Mouse (Mus musculus): Measurements from ENCODE around the gene Car10. TPM values are rescaled to one million over a fixed set of nuclear protein-coding genes. Genes with fewer than 3 reads are reported as not detected.

Gene Car10
- 41.7 and 47.7 TPM in 2 replicates for polyA plus RNA-seq (2015; fragmentation: Nextera tagmentation; extraction: Ambion mirVana)

- Histone ChIP-seq H3K27ac (peak within 1 kb of the TSS; percentile 84), H3K27me3 (replicated peaks) (peaks cover 3% of the 10 kb centered on the region; the same call in 1 of the 2 replicates), H3K9me3 (no peaks in the 10 kb centered on the region), H3K4me3 (peak within 1 kb of the TSS; percentile 79), H3K36me3 (replicated peaks) (no peaks in the 10 kb centered on the region), H3K9ac (peak within 1 kb of the TSS; percentile 54), H3K4me2 (peak within 1 kb of the TSS; percentile 92), H3K4me1 (peaks cover 29% of the 10 kb centered on the region)
- WGBS: under 1% methylated on average over 47 of the region's 48 CpGs
- peak; percentile 72 for ATAC-seq (replicated peaks)
Measured at GRCm38 (mm10) chr11:93097941-93098828, at the start of gene Car10. TSS of gene Car10 (plus strand) at chr11:93098028.

DNA sequence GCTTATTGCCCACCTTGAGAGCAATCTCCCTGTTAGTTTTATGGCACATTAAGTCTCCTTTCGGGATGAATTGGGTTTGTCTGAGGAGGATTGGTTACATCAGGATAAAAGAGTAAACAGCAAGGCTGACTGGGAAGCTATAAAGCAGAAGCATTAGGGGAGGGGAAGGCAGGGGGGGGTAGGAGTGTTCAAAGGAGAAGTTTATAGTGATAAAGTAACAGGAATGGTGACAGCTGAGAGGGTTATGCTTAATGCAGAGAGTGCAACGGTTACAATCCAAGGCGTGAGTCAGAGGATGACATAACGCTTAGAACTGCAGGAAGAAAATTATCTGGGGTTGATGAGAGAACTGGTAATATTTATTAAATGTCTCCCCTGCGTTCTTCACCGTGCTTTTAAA lies 32.8 kb upstream of the Car10 start:
- Histone ChIP-seq H3K9ac (no peak overlapping the region), H3K9me3 (no peaks in the 10 kb centered on the region), H3K4me2 (no peak overlapping the region), H3K36me3 (replicated peaks) (no peaks in the 10 kb centered on the region), H3K4me1 (no peaks in the 10 kb centered on the region), H3K27ac (no peak overlapping the region), H3K27me3 (replicated peaks) (no peaks in the 10 kb centered on the region), H3K4me3 (no peak overlapping the region)
- ATAC-seq (replicated peaks): no peak
- WGBS: 78% methylated on average over 6 of the region's 6 CpGs

DNA sequence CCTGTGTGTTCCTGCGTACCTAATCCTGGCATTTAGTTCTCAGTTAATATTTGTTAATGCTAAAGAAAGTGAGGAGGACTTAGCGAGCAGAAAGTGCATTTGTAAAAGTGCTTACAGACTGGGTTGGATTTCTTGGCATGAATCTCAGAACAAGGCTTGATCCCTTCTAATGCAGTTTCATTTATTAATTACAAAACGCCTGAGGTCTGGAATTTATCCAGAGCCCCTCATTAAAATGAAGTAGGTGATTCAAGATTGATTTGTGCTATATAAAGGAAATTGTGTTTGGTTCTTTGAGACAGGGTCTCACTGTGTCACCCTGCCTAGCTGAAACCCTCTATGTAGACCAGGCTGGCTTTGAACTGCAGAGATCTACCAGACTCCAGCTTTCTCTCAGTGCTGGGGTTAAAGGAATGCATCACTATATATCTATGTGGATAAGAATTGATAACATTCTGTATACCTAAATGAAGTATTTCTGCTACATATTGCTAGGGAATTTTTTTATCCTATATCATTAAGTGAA lies 32.1 kb upstream of the Car10 start:
- no peaks in the 10 kb centered on the region for H3K9me3 ChIP-seq
- H3K4me1 ChIP-seq: no peaks in the 10 kb centered on the region
- H3K27me3 ChIP-seq (replicated peaks): no peaks in the 10 kb centered on the region
- WGBS: 70% methylated on average over 3 of the region's 3 CpGs
- ATAC-seq (replicated peaks): no peak
- no peak overlapping the region for H3K27ac ChIP-seq
- H3K9ac ChIP-seq: no peak overlapping the region
- H3K36me3 ChIP-seq (replicated peaks): no peaks in the 10 kb centered on the region
- H3K4me3 ChIP-seq: no peak overlapping the region
- no peak overlapping the region for H3K4me2 ChIP-seq

GRCm38 (mm10) chr11:93095588-93095987 lies 2.2 kb upstream of the Car10 start:
- Histone ChIP-seq H3K27ac (no peak overlapping the region), H3K36me3 (replicated peaks) (no peaks in the 10 kb centered on the region), H3K4me2 (no peak overlapping the region), H3K4me3 (no peak overlapping the region), H3K27me3 (replicated peaks) (peaks cover 3% of the 10 kb centered on the region; the same call in 1 of the 2 replicates), H3K9ac (no peak overlapping the region), H3K4me1 (peaks cover 23% of the 10 kb centered on the region), H3K9me3 (no peaks in the 10 kb centered on the region)
- no peak for ATAC-seq (replicated peaks)
- 16% methylated on average over 2 of the region's 2 CpGs for WGBS

DNA sequence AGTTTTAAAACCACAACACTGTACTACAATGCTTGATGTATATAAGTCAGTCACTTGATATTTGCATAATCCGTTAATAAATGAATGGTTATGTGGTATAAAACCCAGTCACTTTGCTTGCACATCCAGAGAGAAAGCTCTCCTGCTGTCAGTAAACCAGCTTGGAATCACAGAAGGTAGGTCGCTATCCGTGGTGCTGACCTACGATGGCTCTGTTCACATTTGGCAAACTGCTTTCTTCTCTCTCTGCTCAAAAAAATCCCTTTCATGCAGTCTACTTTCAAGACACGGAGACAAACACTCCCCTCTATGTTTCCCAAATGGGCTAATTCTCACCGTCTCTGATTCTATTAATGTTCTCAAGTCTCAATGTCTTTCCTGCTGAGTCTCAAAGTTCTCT lies 827 bp upstream of the Car10 start:
- H3K27ac ChIP-seq: peak overlapping the region; percentile 84
- under 1% methylated on average over 6 of the region's 6 CpGs for WGBS

GRCm38 (mm10) chr11:93097431-93097851 lies 387 bp upstream of the Car10 start:
- ATAC-seq (replicated peaks): 0 out of 2 replicates have a peak, but pooled peaks have one; percentile 25
- peaks cover 29% of the 10 kb centered on the region for H3K4me1 ChIP-seq
- H3K27ac ChIP-seq: peak overlapping the region; percentile 84
- peak overlapping the region; percentile 92 for H3K4me2 ChIP-seq
- no peaks in the 10 kb centered on the region for H3K9me3 ChIP-seq
- H3K9ac ChIP-seq: peak overlapping the region; percentile 54
- H3K4me3 ChIP-seq: peak overlapping the region; percentile 79
- H3K27me3 ChIP-seq (replicated peaks): peaks cover 3% of the 10 kb centered on the region; the same call in 1 of the 2 replicates
- WGBS: under 1% methylated on average over 14 of the region's 14 CpGs
- H3K36me3 ChIP-seq (replicated peaks): no peaks in the 10 kb centered on the region

More for the DNA sequence above, 827 bp upstream of the Car10 start:
- H3K4me1 ChIP-seq: peaks cover 24% of the 10 kb centered on the region
- peaks cover 3% of the 10 kb centered on the region; the same call in 1 of the 2 replicates for H3K27me3 ChIP-seq (replicated peaks)
- H3K9me3 ChIP-seq: no peaks in the 10 kb centered on the region
- no peaks in the 10 kb centered on the region for H3K36me3 ChIP-seq (replicated peaks)
- H3K4me3 ChIP-seq: peak overlapping the region; percentile 79
- peak overlapping the region; percentile 54 for H3K9ac ChIP-seq
- ATAC-seq (replicated peaks): no peak
- H3K4me2 ChIP-seq: peak overlapping the region; percentile 92

DNA sequence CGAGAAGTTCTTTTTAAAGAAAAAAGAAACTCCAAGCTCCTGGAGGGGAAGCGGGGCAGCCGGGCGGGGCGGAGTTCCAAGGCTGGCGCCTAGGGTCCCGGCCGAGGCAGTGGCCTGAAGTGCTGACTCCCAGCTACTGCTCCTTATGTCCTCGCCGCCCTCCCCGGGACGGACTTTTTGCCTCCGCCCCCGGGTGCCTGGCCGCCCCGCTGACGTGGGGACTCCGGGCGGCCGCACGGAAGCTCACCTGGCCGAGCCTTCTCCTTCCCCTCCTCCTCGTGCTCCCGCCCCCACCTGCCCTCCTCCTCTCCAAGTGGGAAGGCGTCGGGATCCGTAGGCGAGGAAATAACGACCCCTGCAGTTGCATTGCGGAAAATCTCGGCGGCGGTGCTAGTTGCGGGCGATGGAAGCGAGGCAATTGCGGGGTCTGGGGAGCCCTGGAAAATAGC lies 1.1 kb downstream of the Car10 start:
- peak overlapping the region; percentile 79 for H3K4me3 ChIP-seq
- peaks cover 29% of the 10 kb centered on the region for H3K4me1 ChIP-seq
- peaks cover 3% of the 10 kb centered on the region; the same call in 1 of the 2 replicates for H3K27me3 ChIP-seq (replicated peaks)
- under 1% methylated on average over 37 of the region's 37 CpGs for WGBS
- H3K27ac ChIP-seq: peak overlapping the region; percentile 84
- H3K9ac ChIP-seq: peak overlapping the region; percentile 54
- no peaks in the 10 kb centered on the region for H3K36me3 ChIP-seq (replicated peaks)
- peak; percentile 68 for ATAC-seq (replicated peaks)
- peak overlapping the region; percentile 92 for H3K4me2 ChIP-seq
- no peaks in the 10 kb centered on the region for H3K9me3 ChIP-seq

- H3K27ac ChIP-seq: peak overlapping the region; percentile 84
- peak overlapping the region; percentile 79 for H3K4me3 ChIP-seq
- H3K4me2 ChIP-seq: peak overlapping the region; percentile 92
- ATAC-seq (replicated peaks): peak; percentile 25; the same call in 1 of the 2 replicates
- WGBS: 1% methylated on average over 53 of the region's 53 CpGs
- H3K36me3 ChIP-seq (replicated peaks): no peaks in the 10 kb centered on the region
- H3K4me1 ChIP-seq: peaks cover 29% of the 10 kb centered on the region
- H3K9me3 ChIP-seq: no peaks in the 10 kb centered on the region
- peak overlapping the region; percentile 54 for H3K9ac ChIP-seq
- H3K27me3 ChIP-seq (replicated peaks): peaks cover 3% of the 10 kb centered on the region; the same call in 1 of the 2 replicates
Measured at GRCm38 (mm10) chr11:93099431-93100370, 1.9 kb downstream of the Car10 start.

DNA sequence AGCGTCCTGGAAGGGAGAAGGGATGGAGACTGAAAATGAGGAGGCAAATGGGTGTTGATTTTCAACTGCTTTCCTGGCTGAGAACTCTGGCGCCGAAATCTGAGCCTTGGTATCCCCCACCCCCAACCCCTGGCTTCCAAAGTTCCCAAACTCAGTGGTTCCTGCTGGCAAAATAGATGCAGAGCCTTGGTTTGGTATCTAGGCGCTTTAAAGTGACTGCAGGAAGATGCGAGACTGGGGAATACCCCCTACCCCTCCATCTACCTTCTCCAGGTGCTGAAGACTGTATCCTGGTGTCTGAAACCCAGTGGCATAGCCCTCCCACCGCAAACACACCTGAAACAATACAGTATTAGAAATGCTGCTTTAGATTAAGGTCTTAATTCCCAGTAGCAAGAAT lies 2.8 kb downstream of the Car10 start:
- Histone ChIP-seq H3K9me3 (no peaks in the 10 kb centered on the region), H3K36me3 (replicated peaks) (no peaks in the 10 kb centered on the region), H3K27me3 (replicated peaks) (peaks cover 3% of the 10 kb centered on the region; the same call in 1 of the 2 replicates), H3K27ac (peak overlapping the region; percentile 84; the same call in 1 of the 2 replicates), H3K4me2 (peak overlapping the region; percentile 92), H3K4me3 (peak overlapping the region; percentile 79), H3K4me1 (peaks cover 29% of the 10 kb centered on the region), H3K9ac (peak overlapping the region; percentile 54)
- WGBS: 8% methylated on average over 6 of the region's 6 CpGs
- ATAC-seq (replicated peaks): no peak

GRCm38 (mm10) chr11:93101106-93101505 lies 3.3 kb downstream of the Car10 start:
- Histone ChIP-seq H3K9me3 (no peaks in the 10 kb centered on the region), H3K4me2 (peak overlapping the region; percentile 92), H3K4me1 (peaks cover 29% of the 10 kb centered on the region), H3K4me3 (peak overlapping the region; percentile 79), H3K9ac (peak overlapping the region; percentile 54), H3K27me3 (replicated peaks) (peaks cover 3% of the 10 kb centered on the region; the same call in 1 of the 2 replicates), H3K36me3 (replicated peaks) (no peaks in the 10 kb centered on the region), H3K27ac (no peak overlapping the region)
- WGBS: 2% methylated on average over 2 of the region's 2 CpGs
- no peak for ATAC-seq (replicated peaks)

GRCm38 (mm10) chr11:93102321-93102720 lies 4.5 kb downstream of the Car10 start:
- no peak for ATAC-seq (replicated peaks)
- no peaks in the 10 kb centered on the region for H3K9me3 ChIP-seq
- H3K36me3 ChIP-seq (replicated peaks): no peaks in the 10 kb centered on the region
- peaks cover 25% of the 10 kb centered on the region for H3K4me1 ChIP-seq
- peak overlapping the region; percentile 92 for H3K4me2 ChIP-seq
- 79% methylated on average over 9 of the region's 9 CpGs for WGBS
- peak overlapping the region; percentile 79 for H3K4me3 ChIP-seq
- H3K27me3 ChIP-seq (replicated peaks): peaks cover 3% of the 10 kb centered on the region; the same call in 1 of the 2 replicates
- H3K9ac ChIP-seq: no peak overlapping the region
- no peak overlapping the region for H3K27ac ChIP-seq

Measured in midbrain, embryonic 15.5 days (tissue).